Mouse (Mus musculus) bone marrow macrophage, adult 2 months (primary cell): ENCODE data around the gene E430018J23Rik. TPM values are rescaled to one million over a fixed set of nuclear protein-coding genes. Genes with fewer than 3 reads are reported as not detected.
A peak's percentile ranks its signal among the peaks of the same experiment; 100 is the strongest.
"Not testable (repeated sequence)": the region's sequence is repeated elsewhere in the genome, so short reads cannot be mapped to it uniquely, and the experiment has no call there.

Experiments
- H3K27ac ChIP-seq: 2 replicates; pipeline ENCODE4 v1.5.1; 2012; ENCODE audit warnings: low read depth, low read length; ENCODE audit not compliant: insufficient read depth
- H3K4me1 ChIP-seq: 2 replicates; pipeline ENCODE4 v1.6.1; 2012; ENCODE audit warnings: low read length; ENCODE audit not compliant: control insufficient read depth, insufficient read depth
- H3K4me3 ChIP-seq: 2 replicates; pipeline ENCODE4 v1.5.1; 2012; ENCODE audit warnings: mild to moderate bottlenecking, low read length, moderate library complexity; ENCODE audit not compliant: insufficient read depth
- CTCF ChIP-seq: IDR thresholded peaks from 2 replicates; pipeline ENCODE4 v1.5.1; 2012; ENCODE audit warnings: low read depth, mild to moderate bottlenecking, low read length, moderate library complexity
- POLR2A ChIP-seq: IDR thresholded peaks from 2 replicates; pipeline ENCODE4 v1.6.1; 2012; ENCODE audit warnings: mild to moderate bottlenecking, low read depth, low read length, borderline replicate concordance
- polyA plus RNA-seq: library from polyadenylated mRNA; stranded (reverse); fragments of >200 nt; gene quantifications from 2 replicates; pipeline ENCODE4 v1.2.4, GENCODE M21; 2012; ENCODE audit not compliant: missing spikeins, insufficient read depth, insufficient read length

Gene E430018J23Rik
- polyA plus RNA-seq, 1 experiment = 3.9 TPM

- 0 out of 2 replicates have a peak, but pooled peaks cover 3% of the 10 kb centered on the region for H3K4me1 ChIP-seq
- H3K4me3 ChIP-seq = no peak overlapping the region
- TF ChIP-seq CTCF (no peak), POLR2A (no peak)
- H3K27ac ChIP-seq = no peak overlapping the region
These were observed 15.0 kb downstream of the E430018J23Rik start for GRCm38 (mm10) chr7:127378310-127378921.

- not testable (repeated sequence) for H3K4me1 ChIP-seq
- H3K27ac ChIP-seq = peak within 1 kb of the TSS; percentile 67
- H3K4me3 ChIP-seq = peak within 1 kb of the TSS; percentile 86
These were observed 17.9 kb downstream of the E430018J23Rik start, which contains the start of gene Zfp747 for GRCm38 (mm10) chr7:127375271-127376245. TSS of gene Zfp747 (minus strand) at chr7:127376050.

- not testable (repeated sequence) for H3K4me1 ChIP-seq, H3K4me3 ChIP-seq, H3K27ac ChIP-seq
These were observed 21.6 kb downstream of the E430018J23Rik start for GRCm38 (mm10) chr7:127371870-127372269.

- 0 out of 2 replicates have a peak, but pooled peaks cover 3% of the 10 kb centered on the region for H3K4me1 ChIP-seq
- no peak overlapping the region for H3K4me3 ChIP-seq
- TF ChIP-seq CTCF = no peak
- no peak for TF ChIP-seq POLR2A
- no peak overlapping the region for H3K27ac ChIP-seq
These were observed 22.2 kb downstream of the E430018J23Rik start for GRCm38 (mm10) chr7:127371213-127371612.

- TF ChIP-seq CTCF (no peak), POLR2A (no peak)
- H3K4me1 ChIP-seq = no peaks in the 10 kb centered on the region
- H3K4me3 ChIP-seq = no peak overlapping the region
- H3K27ac ChIP-seq = no peak overlapping the region
These were observed 27.2 kb downstream of the E430018J23Rik start for GRCm38 (mm10) chr7:127366249-127366648.

GRCm38 (mm10) chr7:127364166-127364565 lies 29.3 kb downstream of the E430018J23Rik start:
- TF ChIP-seq POLR2A (no peak), CTCF (no peak)
- no peak overlapping the region for H3K4me3 ChIP-seq

GRCm38 (mm10) chr7:127363475-127363921 lies 29.9 kb downstream of the E430018J23Rik start:
- H3K4me3 ChIP-seq = no peak overlapping the region
- H3K4me1 ChIP-seq = no peaks in the 10 kb centered on the region
- TF ChIP-seq CTCF (no peak), POLR2A (no peak)
- no peak overlapping the region for H3K27ac ChIP-seq

More at GRCm38 (mm10) chr7:127364166-127364565, 29.3 kb downstream of the E430018J23Rik start:
- H3K27ac ChIP-seq = no peak overlapping the region
- H3K4me1 ChIP-seq = no peaks in the 10 kb centered on the region

GRCm38 (mm10) chr7:127362418-127362817 lies 31.0 kb downstream of the E430018J23Rik start:
- TF ChIP-seq CTCF = 0 out of 2 replicates have a peak, but pooled peaks have one; percentile 18
- H3K27ac ChIP-seq, H3K4me3 ChIP-seq, H3K4me1 ChIP-seq: not testable (repeated sequence)

- H3K4me3 ChIP-seq = no peak overlapping the region
- TF ChIP-seq POLR2A (no peak), CTCF (no peak)
- H3K4me1 ChIP-seq = no peaks in the 10 kb centered on the region
- H3K27ac ChIP-seq = no peak overlapping the region
These were observed 32.0 kb downstream of the E430018J23Rik start for GRCm38 (mm10) chr7:127361449-127361848.

- peaks cover 2% of the 10 kb centered on the region; the same call in 1 of the 2 replicates for H3K4me1 ChIP-seq
- H3K27ac ChIP-seq = no peak overlapping the region
- TF ChIP-seq POLR2A (no peak), CTCF (no peak)
- H3K4me3 ChIP-seq = no peak overlapping the region
These were observed 33.2 kb downstream of the E430018J23Rik start for GRCm38 (mm10) chr7:127360265-127360664.
